Mouse (Mus musculus) kidney, embryonic 15.5 days (tissue): ENCODE measurements at regions not wholly inside any gene's neighbourhood (a gene's known extent, or its start where the extent isn't known, plus 50 kb on each side); places are given as distances from the start of the nearest gene placed in this dataset.

Experiments used
- ATAC-seq: fragments of 200-750 bp; cut with Nextera tagmentation; replicated peaks from 2 replicates; pipeline ENCODE4 v1.8.0; 2017; ENCODE audit warnings: moderate TSS enrichment; ENCODE audit not compliant: low FRiP score
- H3K27ac ChIP-seq: fragments of 300-500 bp; sonication (generic); 2 replicates; pipeline ENCODE4 v1.5.1; 2015; ENCODE audit warnings: mild to moderate bottlenecking, inconsistent platforms
- H3K27me3 ChIP-seq: fragments of 300-500 bp; sonication (generic); 2 replicates; pipeline ENCODE4 v1.6.1; 2015; ENCODE audit warnings: inconsistent platforms
- H3K36me3 ChIP-seq: fragments of 300-500 bp; sonication (generic); 2 replicates; pipeline ENCODE4 v1.6.1; 2015; ENCODE audit warnings: inconsistent platforms
- H3K4me1 ChIP-seq: fragments of 300-500 bp; sonication (generic); 2 replicates; pipeline ENCODE4 v1.6.1; 2015; ENCODE audit warnings: inconsistent platforms
- H3K4me2 ChIP-seq: fragments of 300-500 bp; sonication (generic); 2 replicates; pipeline ENCODE4 v1.6.1; 2015; ENCODE audit warnings: moderate library complexity, mild to moderate bottlenecking, inconsistent platforms
- H3K4me3 ChIP-seq: fragments of 300-500 bp; sonication (generic); replicated peaks from 2 replicates; pipeline ENCODE4 v1.5.1; 2015; ENCODE audit warnings: mild to moderate bottlenecking, inconsistent platforms
- H3K9ac ChIP-seq: fragments of 300-500 bp; sonication (generic); 2 replicates; pipeline ENCODE4 v1.6.1; 2015; ENCODE audit warnings: mild to moderate bottlenecking, inconsistent platforms
- H3K9me3 ChIP-seq: fragments of 300-500 bp; sonication (generic); replicated peaks from 2 replicates; pipeline ENCODE4 v1.6.1; 2016; ENCODE audit warnings: inconsistent platforms
- WGBS: fragments of 180-500 bp; shearing (Covaris S2); methylation state at CpG from one replicate; pipeline ENCODE4 v1.1.7; 2015; ENCODE audit warnings: mixed read lengths; 5-methylcytosine and 5-hydroxymethylcytosine counted together

GRCm38 (mm10) chr1:60649303-60649850 is 67.2 kb upstream of the Cd28 start:
- no peak for ATAC-seq
- no peak overlapping the region for H3K4me3 ChIP-seq
- no peak overlapping the region for H3K9ac ChIP-seq
- 72% methylated on average over 8 of the region's 8 CpGs for WGBS
- H3K27ac ChIP-seq = no peak overlapping the region
- no peaks in the 10 kb centered on the region for H3K9me3 ChIP-seq
- no peak overlapping the region for H3K4me2 ChIP-seq
- no peaks in the 10 kb centered on the region for H3K27me3 ChIP-seq
- no peaks in the 10 kb centered on the region for H3K36me3 ChIP-seq
- no peaks in the 10 kb centered on the region; the same call in 1 of the 2 replicates for H3K4me1 ChIP-seq

GRCm38 (mm10) chr1:60646828-60647227 is 69.8 kb upstream of the Cd28 start:
- WGBS = 86% methylated on average over 5 of the region's 5 CpGs
- no peak overlapping the region for H3K9ac ChIP-seq
- no peak overlapping the region for H3K4me2 ChIP-seq
- 0 out of 2 replicates have a peak, but pooled peaks cover under 1% of the 10 kb centered on the region for H3K4me1 ChIP-seq
- H3K27ac ChIP-seq = no peak overlapping the region
- H3K27me3 ChIP-seq = no peaks in the 10 kb centered on the region
- H3K4me3 ChIP-seq = no peak overlapping the region
- H3K36me3 ChIP-seq = no peaks in the 10 kb centered on the region
- H3K9me3 ChIP-seq = no peaks in the 10 kb centered on the region
- no peak for ATAC-seq

- Histone ChIP-seq H3K4me1 (0 out of 2 replicates have a peak, but pooled peaks cover 5% of the 10 kb centered on the region), H3K27ac (no peak overlapping the region), H3K9ac (no peak overlapping the region), H3K9me3 (no peaks in the 10 kb centered on the region), H3K4me2 (no peak overlapping the region), H3K27me3 (no peaks in the 10 kb centered on the region), H3K36me3 (no peaks in the 10 kb centered on the region), H3K4me3 (no peak overlapping the region)
- 67% methylated on average over 5 of the region's 5 CpGs for WGBS
- no peak for ATAC-seq
Measured at GRCm38 (mm10) chr1:60646174-60646573, 70.4 kb upstream of the Cd28 start.

- Histone ChIP-seq H3K4me2 (no peak overlapping the region), H3K4me3 (no peak overlapping the region), H3K36me3 (no peaks in the 10 kb centered on the region), H3K9me3 (no peaks in the 10 kb centered on the region), H3K4me1 (0 out of 2 replicates have a peak, but pooled peaks cover 5% of the 10 kb centered on the region), H3K27me3 (no peaks in the 10 kb centered on the region), H3K27ac (no peak overlapping the region), H3K9ac (no peak overlapping the region)
- WGBS = 90% methylated on average over 1 of the region's 1 CpGs
- ATAC-seq = no peak
Measured at GRCm38 (mm10) chr1:60645176-60645575, 71.4 kb upstream of the Cd28 start.

GRCm38 (mm10) chr1:60642761-60643160 is 73.8 kb upstream of the Cd28 start:
- Histone ChIP-seq H3K27ac (no peak overlapping the region), H3K9me3 (no peaks in the 10 kb centered on the region), H3K9ac (no peak overlapping the region), H3K4me3 (no peak overlapping the region), H3K36me3 (no peaks in the 10 kb centered on the region), H3K4me1 (0 out of 2 replicates have a peak, but pooled peaks cover 5% of the 10 kb centered on the region), H3K4me2 (no peak overlapping the region), H3K27me3 (no peaks in the 10 kb centered on the region)
- no peak for ATAC-seq
- 60% methylated on average over 3 of the region's 3 CpGs for WGBS

- H3K9me3 ChIP-seq = no peaks in the 10 kb centered on the region
- no peaks in the 10 kb centered on the region for H3K36me3 ChIP-seq
- ATAC-seq = no peak
- 0 out of 2 replicates have a peak, but pooled peaks cover 5% of the 10 kb centered on the region for H3K4me1 ChIP-seq
- H3K4me2 ChIP-seq = no peak overlapping the region
- no peak overlapping the region for H3K4me3 ChIP-seq
- no peak overlapping the region for H3K27ac ChIP-seq
- whole genome bisulfite sequencing = 20% methylated on average over 2 of the region's 2 CpGs
- H3K27me3 ChIP-seq = no peaks in the 10 kb centered on the region
- no peak overlapping the region for H3K9ac ChIP-seq
Measured at GRCm38 (mm10) chr1:60642175-60642574, 74.4 kb upstream of the Cd28 start.

GRCm38 (mm10) chr1:60641324-60641764 is 74.4 kb upstream of the Raph1 start:
- Histone ChIP-seq H3K9me3 (no peaks in the 10 kb centered on the region), H3K4me1 (0 out of 2 replicates have a peak, but pooled peaks cover 5% of the 10 kb centered on the region), H3K27me3 (no peaks in the 10 kb centered on the region), H3K4me2 (no peak overlapping the region), H3K4me3 (no peak overlapping the region), H3K27ac (no peak overlapping the region), H3K36me3 (no peaks in the 10 kb centered on the region), H3K9ac (no peak overlapping the region)
- no peak for ATAC-seq
- WGBS = 66% methylated on average over 7 of the region's 7 CpGs

GRCm38 (mm10) chr1:60639536-60639935 is 72.6 kb upstream of the Raph1 start:
- 91% methylated on average over 2 of the region's 2 CpGs for WGBS
- H3K9ac ChIP-seq = no peak overlapping the region
- H3K4me1 ChIP-seq = 0 out of 2 replicates have a peak, but pooled peaks cover 5% of the 10 kb centered on the region
- H3K27me3 ChIP-seq = no peaks in the 10 kb centered on the region
- H3K9me3 ChIP-seq = no peaks in the 10 kb centered on the region
- no peaks in the 10 kb centered on the region for H3K36me3 ChIP-seq
- ATAC-seq = no peak
- no peak overlapping the region for H3K4me2 ChIP-seq
- no peak overlapping the region for H3K27ac ChIP-seq
- H3K4me3 ChIP-seq = no peak overlapping the region

GRCm38 (mm10) chr1:60639059-60639458 is 72.2 kb upstream of the Raph1 start:
- H3K9ac ChIP-seq = no peak overlapping the region
- no peaks in the 10 kb centered on the region for H3K9me3 ChIP-seq
- no peak for ATAC-seq
- H3K27me3 ChIP-seq = no peaks in the 10 kb centered on the region
- H3K4me3 ChIP-seq = no peak overlapping the region
- WGBS = 73% methylated on average over 2 of the region's 2 CpGs
- H3K4me1 ChIP-seq = 0 out of 2 replicates have a peak, but pooled peaks cover 5% of the 10 kb centered on the region
- H3K36me3 ChIP-seq = no peaks in the 10 kb centered on the region
- no peak overlapping the region for H3K4me2 ChIP-seq
- no peak overlapping the region for H3K27ac ChIP-seq

- Histone ChIP-seq H3K9me3 (no peaks in the 10 kb centered on the region), H3K4me3 (no peak overlapping the region), H3K27ac (no peak overlapping the region), H3K36me3 (no peaks in the 10 kb centered on the region), H3K9ac (no peak overlapping the region), H3K4me1 (0 out of 2 replicates have a peak, but pooled peaks cover 5% of the 10 kb centered on the region), H3K27me3 (no peaks in the 10 kb centered on the region), H3K4me2 (no peak overlapping the region)
- no peak for ATAC-seq
- 65% methylated on average over 3 of the region's 3 CpGs for WGBS
Measured at GRCm38 (mm10) chr1:60636802-60637452, 70.0 kb upstream of the Raph1 start.

GRCm38 (mm10) chr1:60627786-60628453 is 61.0 kb upstream of the Raph1 start:
- Histone ChIP-seq H3K27ac (no peak overlapping the region), H3K36me3 (no peaks in the 10 kb centered on the region), H3K4me2 (no peak overlapping the region), H3K27me3 (no peaks in the 10 kb centered on the region), H3K9me3 (no peaks in the 10 kb centered on the region), H3K4me3 (no peak overlapping the region), H3K4me1 (0 out of 2 replicates have a peak, but pooled peaks cover 3% of the 10 kb centered on the region), H3K9ac (no peak overlapping the region)
- ATAC-seq = no peak
- 25% methylated on average over 9 of the region's 9 CpGs for WGBS

GRCm38 (mm10) chr1:60627367-60627766 is 60.5 kb upstream of the Raph1 start:
- H3K9ac ChIP-seq = no peak overlapping the region
- no peaks in the 10 kb centered on the region for H3K9me3 ChIP-seq
- WGBS = 60% methylated on average over 4 of the region's 4 CpGs
- H3K4me1 ChIP-seq = 0 out of 2 replicates have a peak, but pooled peaks cover 3% of the 10 kb centered on the region
- no peak overlapping the region for H3K4me2 ChIP-seq
- no peak overlapping the region for H3K27ac ChIP-seq
- H3K4me3 ChIP-seq = no peak overlapping the region
- no peaks in the 10 kb centered on the region for H3K27me3 ChIP-seq
- no peak for ATAC-seq
- H3K36me3 ChIP-seq = no peaks in the 10 kb centered on the region
